Mouse (Mus musculus): ENCODE measurements around the gene Maff.

DNA sequence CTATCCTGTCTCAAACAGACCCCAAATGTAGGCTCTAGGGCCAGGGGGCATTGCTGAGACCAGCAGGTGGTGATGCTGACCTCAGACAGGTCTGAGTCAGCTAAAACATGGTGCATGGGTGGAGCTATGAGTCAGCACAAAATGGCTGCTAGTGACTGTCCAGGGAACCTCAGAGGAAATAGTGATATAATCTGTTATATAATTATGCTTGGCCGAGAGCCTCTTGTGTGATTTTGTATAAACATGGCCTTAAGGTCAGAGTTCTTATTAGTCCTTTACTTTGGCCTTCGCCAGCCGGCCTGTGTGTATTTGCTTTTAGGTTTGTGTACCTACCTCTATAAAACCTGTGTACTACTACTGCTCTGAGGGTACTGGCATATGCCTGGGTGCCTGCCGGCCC is 13.0 kb upstream of the Maff start:
- TF ChIP-seq CTCF (IDR thresholded peaks at IDR 0.05; ENCODE audit: control insufficient read depth, insufficient read depth, low read length) (no peak), POLR2A (IDR thresholded peaks at IDR 0.05; ENCODE audit: borderline replicate concordance, control insufficient read depth, low read depth, low read length) (no peak)

Data from bone marrow, adult 2 months (tissue).